Mouse (Mus musculus) spleen, postnatal 10 days (tissue): Measurements from ENCODE around the gene Rps7.
A peak's percentile ranks its signal among the peaks of the same experiment; 100 is the strongest.

Source experiments
- DNase-seq, 2 experiments: peaks; one replicate each; pipeline ENCODE4 v3.0.0; 2021 to 2022; ENCODE audit warnings: low spot score in 2 of 2

Rps7 gene

GRCm38 (mm10) chr12:28617297-28617696 is 18.5 kb downstream of the Rps7 start:
- DNase-seq: no peak

DNA sequence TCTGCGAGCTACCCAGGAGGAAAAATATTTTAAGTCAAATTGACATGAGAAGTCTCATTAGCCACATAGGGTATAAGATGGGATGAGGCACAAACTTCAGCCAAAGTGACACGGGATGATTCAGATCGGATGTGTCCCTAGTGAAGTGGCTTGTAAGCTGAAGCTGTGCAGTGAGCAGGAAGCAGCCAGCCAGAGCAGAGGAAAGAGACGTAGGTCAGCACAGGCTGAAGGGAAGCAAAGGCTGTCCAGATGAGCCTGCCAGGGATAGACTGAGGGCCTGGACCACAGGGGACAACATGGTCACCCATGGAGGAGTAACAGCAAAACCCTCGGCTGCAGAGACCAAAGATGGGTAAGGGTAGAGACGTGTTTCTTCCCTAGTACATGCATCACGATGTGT is 21.4 kb downstream of the Rps7 start:
- DNase-seq: no peak

- DNase-seq: no peak
Measured at GRCm38 (mm10) chr12:28612391-28612790, 23.4 kb downstream of the Rps7 start.

- DNase-seq: no peak
Measured at GRCm38 (mm10) chr12:28607546-28608305, 28.0 kb downstream of the Rps7 start.

DNA sequence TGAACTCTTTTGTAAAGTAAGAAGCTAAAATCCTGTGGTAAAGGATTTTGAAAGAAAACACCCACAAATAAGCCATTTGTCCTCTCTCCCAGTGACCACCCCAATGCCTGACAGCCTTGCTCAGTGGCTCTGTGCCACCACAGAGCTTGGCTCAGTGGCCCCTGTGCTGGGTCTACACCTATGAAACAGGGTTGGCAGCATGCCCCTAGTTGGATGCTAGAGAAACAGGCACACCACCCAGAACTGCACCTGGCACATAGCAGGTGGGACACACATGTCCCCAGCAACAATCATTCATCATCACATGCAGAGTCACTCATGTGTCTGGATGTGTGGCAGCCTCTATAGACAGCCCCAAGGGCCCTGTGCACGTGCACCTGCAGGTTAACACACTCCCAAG is 32.3 kb downstream of the Rps7 start:
- no peak for DNase-seq

- no peak for DNase-seq
Measured at GRCm38 (mm10) chr12:28602259-28602658, 33.5 kb downstream of the Rps7 start.

DNA sequence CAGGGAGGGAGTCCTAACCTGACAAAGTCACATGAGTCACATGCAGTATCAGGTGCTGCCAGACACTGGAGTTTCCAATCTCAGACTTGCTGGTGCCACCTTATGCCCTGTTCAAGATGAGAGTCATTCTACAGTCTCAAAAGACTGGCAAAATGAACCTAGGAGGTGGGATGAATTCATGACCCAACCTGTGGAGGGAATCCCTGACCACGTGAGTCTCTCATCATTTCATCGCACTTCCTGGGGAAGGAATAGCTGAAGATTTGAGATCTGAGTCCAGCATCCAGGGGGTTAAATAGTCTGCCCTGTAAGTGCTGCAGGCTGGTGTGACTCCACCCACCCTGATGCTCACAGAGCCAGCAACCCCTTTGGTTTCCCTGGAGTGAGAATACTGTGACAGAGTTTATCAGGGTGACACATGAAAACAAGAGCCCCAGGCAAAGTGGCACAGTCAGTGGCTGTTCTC is 37.2 kb downstream of the Rps7 start:
- DNase-seq: no peak

DNA sequence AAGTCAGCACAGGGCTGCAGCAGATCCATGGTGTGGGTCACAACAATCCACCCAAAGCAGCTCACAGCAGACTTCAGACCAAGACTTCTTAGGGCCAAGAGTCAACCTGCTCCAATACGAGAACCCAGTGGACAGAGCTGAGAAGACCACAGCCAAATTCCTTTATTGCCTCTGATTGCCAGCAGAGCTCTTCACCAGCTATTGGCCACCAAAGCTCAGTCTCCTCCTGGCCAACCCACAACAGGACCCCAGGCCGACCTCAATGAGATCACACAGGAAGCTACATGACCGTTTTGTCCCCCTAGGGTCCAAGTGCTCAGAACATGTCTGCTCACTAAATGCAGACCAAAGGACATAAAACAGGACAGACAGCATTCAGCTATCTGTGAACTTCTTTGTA is 37.6 kb downstream of the Rps7 start:
- no peak for DNase-seq

DNA sequence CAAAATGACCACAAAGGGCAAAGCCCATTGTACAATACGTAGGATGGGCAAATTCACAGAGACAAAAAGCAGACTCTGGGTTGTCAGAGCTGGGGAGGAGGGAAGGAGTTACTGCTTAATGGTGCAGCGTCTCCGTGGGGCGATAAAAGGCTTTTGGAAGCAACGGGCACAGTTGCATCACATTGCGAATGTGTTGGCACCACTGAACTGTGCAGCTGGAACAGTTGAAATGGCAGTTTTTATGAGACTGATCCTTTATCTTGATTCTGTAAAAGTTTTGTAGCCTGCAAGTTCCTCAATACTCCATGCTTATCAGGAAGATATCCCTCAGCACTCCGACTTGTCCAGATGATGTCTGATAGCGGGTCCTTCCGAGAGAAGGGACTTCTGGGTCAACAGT is 38.1 kb downstream of the Rps7 start:
- DNase-seq: no peak

DNA sequence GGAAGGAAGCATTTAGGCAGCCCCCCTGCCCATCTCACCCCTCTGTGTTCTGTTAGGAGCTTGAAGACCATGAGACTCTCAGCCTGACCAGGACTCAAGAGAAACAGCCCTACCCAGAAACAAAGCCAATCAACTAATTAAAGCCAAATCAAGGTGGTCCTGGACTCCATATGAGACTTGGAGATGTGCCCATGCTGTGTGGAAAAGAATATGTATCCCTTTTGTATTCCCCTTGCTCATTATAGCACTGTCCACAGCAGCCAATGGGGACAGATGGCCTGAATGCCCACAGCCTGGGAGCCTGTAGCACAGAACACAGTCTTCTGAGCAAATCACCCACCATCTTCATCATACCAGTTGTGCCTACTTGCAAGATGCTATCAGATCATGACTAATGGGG is 38.9 kb downstream of the Rps7 start:
- no peak for DNase-seq

DNA sequence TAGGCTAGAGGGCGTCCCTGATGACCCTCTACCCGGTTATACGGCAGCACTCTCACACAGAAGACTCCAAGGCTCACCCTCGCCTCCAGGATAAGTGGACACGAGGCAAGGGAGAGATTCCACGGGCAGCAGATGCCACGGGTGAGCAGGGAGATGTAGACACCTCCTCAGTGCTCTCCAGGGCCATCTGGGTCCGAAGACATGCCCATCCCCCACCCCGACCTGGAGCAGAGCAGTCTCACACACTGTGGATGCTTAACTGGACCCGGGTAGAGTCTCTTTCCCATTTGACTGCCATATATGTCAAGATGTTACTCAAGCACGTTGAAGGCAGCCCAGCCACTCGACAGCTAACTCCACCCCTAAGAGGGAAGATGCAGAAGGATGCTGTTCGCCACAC is 45.3 kb downstream of the Rps7 start:
- DNase-seq: no peak

DNA sequence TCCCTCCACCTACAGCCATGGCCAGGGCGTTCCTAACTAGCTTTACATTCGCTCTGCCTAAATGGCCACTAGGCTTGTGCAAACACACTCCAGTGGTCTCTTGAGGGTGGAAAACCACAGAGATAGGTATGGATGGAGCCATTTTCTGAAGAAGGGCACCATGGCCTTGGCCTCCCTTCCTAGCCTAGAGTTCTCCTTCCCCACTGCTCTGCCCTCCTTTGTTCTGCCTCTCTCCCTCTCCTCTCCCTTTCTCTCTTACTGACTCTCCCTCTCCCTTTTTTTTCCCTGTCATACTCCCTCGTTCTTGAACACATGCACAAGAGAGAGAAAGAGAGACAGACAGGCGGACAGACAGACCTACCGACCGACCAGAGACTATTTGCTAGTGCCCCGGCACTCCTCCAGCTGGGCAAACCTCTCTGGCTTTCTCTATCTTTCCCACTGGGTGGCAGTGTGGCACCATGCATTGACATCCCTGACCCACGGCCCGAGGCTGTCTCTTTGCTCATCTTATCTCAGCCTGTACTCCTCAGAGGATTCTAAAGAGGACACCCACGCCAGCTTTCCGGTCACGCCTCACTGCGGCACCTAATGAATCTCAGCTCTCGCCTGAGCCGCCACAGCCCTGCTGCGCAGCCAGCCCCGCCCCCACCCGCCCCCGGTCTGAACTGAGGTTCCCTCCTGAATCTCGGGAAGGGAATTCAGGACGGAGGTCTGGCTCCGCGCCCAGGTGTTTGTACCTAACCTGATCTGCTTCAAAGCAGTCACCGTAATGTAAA is 46.5 kb downstream of the Rps7 start:
- DNase-seq: peak; percentile 41 to 75

- no peak for DNase-seq
Measured at GRCm38 (mm10) chr12:28587949-28588348, 47.8 kb downstream of the Rps7 start.

- no peak for DNase-seq
Measured at GRCm38 (mm10) chr12:28584036-28584435, 51.7 kb downstream of the Rps7 start.

- no peak for DNase-seq
Measured at GRCm38 (mm10) chr12:28582423-28582822, 53.3 kb downstream of the Rps7 start, which contains the start of gene Allc. TSS of gene Allc (minus strand) at chr12:28582523.
